Mouse (Mus musculus): ENCODE results near the gene Lce1k.

DNA sequence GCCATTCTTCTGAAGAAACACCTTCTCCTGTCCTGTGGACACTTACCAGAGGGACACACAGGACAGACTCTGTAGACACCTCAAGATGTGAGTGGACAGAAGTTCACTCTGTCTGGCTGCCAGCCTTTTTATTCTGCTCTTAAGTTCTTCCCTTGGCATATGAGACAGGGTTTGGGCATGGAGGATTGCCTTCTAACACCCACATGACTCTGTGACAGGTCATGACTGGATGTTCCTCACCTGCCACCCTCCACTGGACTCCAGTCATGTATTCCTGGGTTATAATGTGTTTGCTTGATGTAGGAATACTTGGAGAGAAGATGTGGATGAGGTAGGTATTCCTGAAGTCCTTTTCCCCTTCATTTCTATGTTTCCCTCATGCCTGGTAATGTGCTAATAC is at the start of gene Lce1k:
- TF ChIP-seq CTCF (IDR thresholded peaks at IDR 0.05; ENCODE audit: borderline replicate concordance, control insufficient read depth, extremely low read depth, insufficient read depth, low read length, poor library complexity) (no peak), POLR2A (IDR thresholded peaks at IDR 0.05; ENCODE audit: control insufficient read depth, extremely low read depth, insufficient read depth, low read length, poor library complexity) (no peak)

Data from thymus, adult 2 months (tissue).